Mouse (Mus musculus) B cell, adult 67 days (primary cell): ENCODE data around the gene Hist3h2ba. TPM values are rescaled to one million over a fixed set of nuclear protein-coding genes. Genes with fewer than 3 reads are reported as not detected.

Source experiments
- total RNA-seq, 2 experiments: library from RNA; stranded (reverse); gene quantifications; 4 replicates each; pipeline ENCODE4 v1.2.4; 2023

Hist3h2ba gene
- 10 to 100 TPM; 15.2 to 21.8 TPM for total RNA-seq

GRCm38 (mm10) chr11:58948542-58949479, at the start of gene Hist3h2ba:
Gene Hist3h2ba, plus strand, starts transcription at chr11:58948920.

GRCm38 (mm10) chr11:58903511-58904409, 45.0 kb upstream of the Hist3h2ba start, which contains the start of gene Zfp39:
Gene Zfp39, minus strand, starts transcription at chr11:58904225.

GRCm38 (mm10) chr11:58917745-58918366, 30.9 kb upstream of the Hist3h2ba start, which contains the start of gene Btnl10:
Gene Btnl10, plus strand, starts transcription at chr11:58917908.

GRCm38 (mm10) chr11:58938322-58939087, 10.2 kb upstream of the Hist3h2ba start, which contains the start of gene Rnf187:
Gene Rnf187, minus strand, starts transcription at chr11:58938916.

GRCm38 (mm10) chr11:58954420-58955142, 5.9 kb downstream of the Hist3h2ba start, which contains the start of the genes Hist3h2a and Trim17:
Gene Hist3h2a, plus strand, starts transcription at chr11:58954685.
Gene Trim17, plus strand, starts transcription at chr11:58954685.

GRCm38 (mm10) chr11:58978027-58978705, 29.4 kb downstream of the Hist3h2ba start, which contains the start of gene Trim11:
Gene Trim11, plus strand, starts transcription at chr11:58978093.

Other genes starting within 250 kb of the Hist3h2ba start
- gene Olfr319, start 249.8 kb upstream of the Hist3h2ba start, total RNA-seq = not detected
- under 1 TPM; 0.67 to 0.86 TPM for gene Olfr318, start 224.9 kb upstream of the Hist3h2ba start, total RNA-seq
- not detected for gene Olfr317, start 209.7 kb upstream of the Hist3h2ba start, total RNA-seq
- not detected for gene Olfr316, start 196.2 kb upstream of the Hist3h2ba start, total RNA-seq
- gene Olfr315, start 175.7 kb upstream of the Hist3h2ba start, total RNA-seq = not detected
- gene Olfr314, start 166.0 kb upstream of the Hist3h2ba start, total RNA-seq = not detected
- not detected for gene Fam183b, start 147.0 kb upstream of the Hist3h2ba start, total RNA-seq
- gene Olfr313, start 133.9 kb upstream of the Hist3h2ba start, total RNA-seq = not detected
- not detected for gene Olfr312, start 119.7 kb upstream of the Hist3h2ba start, total RNA-seq
- not detected for gene Olfr311, start 109.7 kb upstream of the Hist3h2ba start, total RNA-seq
- 10 to 100 TPM in 1 of 2 experiments, 1 to 10 TPM in 1; 5.7 to 14.9 TPM for gene Gm12258, start 101.8 kb upstream of the Hist3h2ba start, total RNA-seq
- gene 2810021J22Rik, start 81.7 kb upstream of the Hist3h2ba start, total RNA-seq = 10 to 100 TPM in 1 of 2 experiments, 1 to 10 TPM in 1; 8.1 to 10.5 TPM
- gene Zfp39, start 44.7 kb upstream of the Hist3h2ba start, total RNA-seq = 10 to 100 TPM; 14.8 to 18.2 TPM
- not detected for gene Btnl10, start 31.0 kb upstream of the Hist3h2ba start, total RNA-seq
- 100 to 1,000 TPM; 126 to 142 TPM for gene Rnf187, start 10.0 kb upstream of the Hist3h2ba start, total RNA-seq
- 10 to 100 TPM; 60.7 to 79.3 TPM for gene Hist3h2a, start 5.8 kb downstream of the Hist3h2ba start, total RNA-seq
- under 1 TPM; 0.21 to 0.35 TPM for gene Trim17, start 5.8 kb downstream of the Hist3h2ba start, total RNA-seq
- 100 to 1,000 TPM; 115 to 117 TPM for gene Trim11, start 29.2 kb downstream of the Hist3h2ba start, total RNA-seq
- gene Obscn, start 187.5 kb downstream of the Hist3h2ba start, total RNA-seq = 1 to 10 TPM in 1 of 2 experiments, under 1 TPM in 1; 0.65 to 1.0 TPM
- gene Iba57, start 214.8 kb downstream of the Hist3h2ba start, total RNA-seq = 10 to 100 TPM; 22.4 to 31.7 TPM
- gene Gjc2, start 234.3 kb downstream of the Hist3h2ba start, total RNA-seq = not detected
- gene Guk1, start 243.3 kb downstream of the Hist3h2ba start, total RNA-seq = 10 to 100 TPM; 30.7 to 37.2 TPM